Mouse (Mus musculus) bone marrow, adult 2 months (tissue): ENCODE measurements at regions not wholly inside any gene's neighbourhood (a gene's known extent, or its start where the extent isn't known, plus 50 kb on each side); places are given as distances from the start of the nearest gene placed in this dataset.
"Not testable (repeated sequence)": the region's sequence is repeated elsewhere in the genome, so short reads cannot be mapped to it uniquely, and the experiment has no call there.

Experiments used
- CTCF ChIP-seq: fragments of 200-500 bp; IDR thresholded peaks from 2 replicates; pipeline ENCODE4 v1.5.1; 2011; ENCODE audit warnings: low read length, control low read depth; ENCODE audit not compliant: control insufficient read depth, insufficient read depth
- POLR2A ChIP-seq: fragments of 200-500 bp; IDR thresholded peaks from 2 replicates; pipeline ENCODE4 v1.6.1; 2011; ENCODE audit warnings: low read depth, mild to moderate bottlenecking, control low read depth, low read length, borderline replicate concordance; ENCODE audit not compliant: control insufficient read depth

GRCm38 (mm10) chr3:40425183-40425844 is 105.8 kb upstream of the Intu start:
- not testable (repeated sequence) for TF ChIP-seq POLR2A, CTCF
